Mouse (Mus musculus) embryonic facial prominence, embryonic 12.5 days (tissue): Measurements from ENCODE around the gene Prcp. TPM values are rescaled to one million over a fixed set of nuclear protein-coding genes. Genes with fewer than 3 reads are reported as not detected.
A peak's percentile ranks its signal among the peaks of the same experiment; 100 is the strongest.

Experiments
- ATAC-seq: fragments of 200-750 bp; cut with Nextera tagmentation; 2 replicates; pipeline ENCODE4 v1.8.0; 2017; ENCODE audit not compliant: insufficient number of reproducible peaks, insufficient read depth, low FRiP score, low TSS enrichment
- H3K27ac ChIP-seq: fragments of 300-500 bp; sonication (generic); 2 replicates; pipeline ENCODE4 v1.5.1; 2016; ENCODE audit warnings: mild to moderate bottlenecking
- H3K27me3 ChIP-seq: fragments of 300-500 bp; sonication (generic); 2 replicates; pipeline ENCODE4 v1.6.1; 2016; ENCODE audit warnings: mild to moderate bottlenecking, moderate library complexity
- H3K36me3 ChIP-seq: fragments of 300-500 bp; sonication (generic); 2 replicates; pipeline ENCODE4 v1.6.1; 2016; ENCODE audit warnings: mild to moderate bottlenecking
- H3K4me1 ChIP-seq: fragments of 300-500 bp; sonication (generic); 2 replicates; pipeline ENCODE4 v1.6.1; 2016
- H3K4me2 ChIP-seq: fragments of 300-500 bp; sonication (generic); replicated peaks from 2 replicates; pipeline ENCODE4 v1.6.1; 2016; ENCODE audit warnings: mild to moderate bottlenecking, moderate library complexity
- H3K4me3 ChIP-seq: fragments of 300-500 bp; sonication (generic); 2 replicates; pipeline ENCODE4 v1.5.1; 2016; ENCODE audit warnings: mild to moderate bottlenecking
- H3K9ac ChIP-seq: fragments of 300-500 bp; sonication (generic); 2 replicates; pipeline ENCODE4 v1.6.1; 2016; ENCODE audit warnings: mild to moderate bottlenecking, moderate library complexity
- H3K9me3 ChIP-seq: fragments of 300-500 bp; sonication (generic); 2 replicates; pipeline ENCODE4 v1.6.1; 2016; ENCODE audit warnings: mild to moderate bottlenecking, moderate library complexity
- WGBS: fragments of 180-500 bp; shearing (Covaris S2); methylation state at CpG from one replicate; pipeline ENCODE4 v1.1.7; 2016; 5-methylcytosine and 5-hydroxymethylcytosine counted together
- polyA plus RNA-seq: library from polyadenylated mRNA; unstranded; fragments of >200 nt; fragmentation: Nextera tagmentation; extraction: Ambion mirVana; gene quantifications from 2 replicates; pipeline ENCODE4 v1.2.1, GENCODE M21; 2016

The Prcp gene
- polyA plus RNA-seq: 26.1 and 26.3 TPM in 2 replicates

DNA sequence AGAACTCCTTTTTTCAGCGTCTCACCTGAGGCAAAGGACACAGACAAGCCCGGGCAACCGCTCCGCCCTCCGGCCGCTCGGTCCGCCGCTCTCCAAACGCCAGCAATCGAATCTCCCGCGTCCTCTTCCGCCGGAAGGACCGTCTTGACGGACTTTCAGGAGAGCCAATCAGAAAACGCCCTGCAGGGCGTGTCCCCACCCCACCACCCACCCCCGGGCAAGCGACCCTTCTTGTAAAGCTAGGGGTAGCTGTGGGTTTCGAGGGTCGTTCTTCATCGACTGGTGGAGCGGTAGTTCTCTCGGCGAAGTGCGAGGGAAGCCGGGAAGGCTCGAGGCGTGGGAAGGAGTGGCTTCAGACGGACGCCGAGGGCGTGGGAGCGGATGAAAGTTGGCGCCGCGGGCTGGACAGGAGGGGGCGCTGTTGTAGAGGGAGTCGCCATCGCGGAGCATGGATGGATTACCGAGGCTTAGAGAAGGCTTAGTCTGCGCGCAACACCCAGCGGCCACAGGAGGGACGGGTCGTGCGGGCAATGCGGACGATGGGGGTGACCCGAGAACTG is at the start of gene Prcp, which contains the start of gene Ddias:
Prcp (plus strand) TSS at position 355 of the 560 bp plus-strand sequence.
Ddias (minus strand) TSS at position 132 of the 560 bp plus-strand sequence.
- WGBS: under 1% methylated on average over 53 of the region's 53 CpGs
- peaks cover 12% of the 10 kb centered on the region for H3K4me1 ChIP-seq
- H3K4me2 ChIP-seq: peak within 1 kb of the TSS; percentile 58
- peak; percentile 83 for ATAC-seq
- H3K9me3 ChIP-seq: no peaks in the 10 kb centered on the region
- H3K27me3 ChIP-seq: no peaks in the 10 kb centered on the region
- peak within 1 kb of the TSS; percentile 98 for H3K27ac ChIP-seq
- H3K4me3 ChIP-seq: peak within 1 kb of the TSS; percentile 60
- peak within 1 kb of the TSS; percentile 65 for H3K9ac ChIP-seq
- no peaks in the 10 kb centered on the region for H3K36me3 ChIP-seq

- Histone ChIP-seq H3K4me1 (peaks cover 16% of the 10 kb centered on the region), H3K36me3 (no peaks in the 10 kb centered on the region), H3K9ac (no peak overlapping the region), H3K4me2 (no peak overlapping the region), H3K4me3 (no peak overlapping the region), H3K9me3 (no peaks in the 10 kb centered on the region), H3K27me3 (no peaks in the 10 kb centered on the region), H3K27ac (no peak overlapping the region)
- ATAC-seq: no peak
- WGBS: 83% methylated on average over 3 of the region's 3 CpGs
These were observed 48.0 kb upstream of the Prcp start for GRCm38 (mm10) chr7:92826248-92826647.

- peaks cover under 1% of the 10 kb centered on the region; the same call in 1 of the 2 replicates for H3K4me1 ChIP-seq
- 42% methylated on average over 3 of the region's 3 CpGs for WGBS
- H3K27ac ChIP-seq: no peak overlapping the region
- no peaks in the 10 kb centered on the region for H3K27me3 ChIP-seq
- H3K36me3 ChIP-seq: no peaks in the 10 kb centered on the region; the same call in 1 of the 2 replicates
- no peaks in the 10 kb centered on the region for H3K9me3 ChIP-seq
- no peak overlapping the region for H3K9ac ChIP-seq
- H3K4me2 ChIP-seq: no peak overlapping the region
- no peak overlapping the region for H3K4me3 ChIP-seq
- no peak for ATAC-seq
These were observed 46.3 kb upstream of the Prcp start for GRCm38 (mm10) chr7:92827981-92828380.

DNA sequence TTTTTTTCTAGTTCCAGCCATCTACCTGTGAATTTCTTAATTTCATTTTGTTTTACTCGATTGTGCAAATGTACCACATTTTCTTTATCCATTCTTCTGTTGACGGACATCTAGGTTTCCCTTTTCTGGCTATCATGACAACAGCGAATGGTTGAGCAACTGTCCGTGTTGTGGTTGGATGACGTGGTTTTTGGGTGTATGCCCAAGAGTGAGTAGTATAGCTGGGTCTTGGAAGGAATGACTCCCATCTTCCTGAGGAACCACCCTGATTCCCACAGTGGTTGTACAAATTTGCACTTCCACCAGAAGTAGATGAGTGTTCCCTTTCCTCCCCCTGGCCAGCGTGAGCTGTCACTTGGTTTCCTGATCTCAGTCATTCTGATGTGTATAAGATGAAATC is 41.9 kb upstream of the Prcp start:
- no peaks in the 10 kb centered on the region for H3K27me3 ChIP-seq

GRCm38 (mm10) chr7:92834391-92834790 is 39.9 kb upstream of the Prcp start:
- Histone ChIP-seq H3K4me1 (no peaks in the 10 kb centered on the region), H3K36me3 (peaks cover 3% of the 10 kb centered on the region; the same call in 1 of the 2 replicates), H3K4me2 (no peak overlapping the region), H3K4me3 (no peak overlapping the region), H3K27me3 (no peaks in the 10 kb centered on the region), H3K9me3 (no peaks in the 10 kb centered on the region), H3K27ac (no peak overlapping the region), H3K9ac (no peak overlapping the region)
- WGBS: 83% methylated on average over 2 of the region's 2 CpGs
- ATAC-seq: no peak

More for the DNA sequence above, 41.9 kb upstream of the Prcp start:
- 90% methylated on average over 6 of the region's 6 CpGs for WGBS
- no peaks in the 10 kb centered on the region for H3K4me1 ChIP-seq
- H3K36me3 ChIP-seq: peaks cover 3% of the 10 kb centered on the region; the same call in 1 of the 2 replicates
- no peak overlapping the region for H3K9ac ChIP-seq
- no peak for ATAC-seq
- no peak overlapping the region for H3K4me3 ChIP-seq
- H3K4me2 ChIP-seq: no peak overlapping the region
- no peaks in the 10 kb centered on the region for H3K9me3 ChIP-seq
- H3K27ac ChIP-seq: no peak overlapping the region

GRCm38 (mm10) chr7:92836447-92836846 is 37.8 kb upstream of the Prcp start:
- Histone ChIP-seq H3K9me3 (no peaks in the 10 kb centered on the region), H3K4me3 (no peak overlapping the region), H3K4me1 (no peaks in the 10 kb centered on the region), H3K9ac (no peak overlapping the region), H3K27me3 (no peaks in the 10 kb centered on the region), H3K4me2 (no peak overlapping the region), H3K27ac (no peak overlapping the region), H3K36me3 (peaks cover 3% of the 10 kb centered on the region; the same call in 1 of the 2 replicates)
- no peak for ATAC-seq
- 81% methylated on average over 3 of the region's 3 CpGs for WGBS

- H3K4me1 ChIP-seq: no peaks in the 10 kb centered on the region
- H3K27ac ChIP-seq: no peak overlapping the region
- no peak overlapping the region for H3K4me2 ChIP-seq
- H3K27me3 ChIP-seq: no peaks in the 10 kb centered on the region
- WGBS: 85% methylated on average over 11 of the region's 11 CpGs
- H3K36me3 ChIP-seq: peaks cover 3% of the 10 kb centered on the region; the same call in 1 of the 2 replicates
- no peaks in the 10 kb centered on the region for H3K9me3 ChIP-seq
- H3K9ac ChIP-seq: no peak overlapping the region
- no peak for ATAC-seq
- no peak overlapping the region for H3K4me3 ChIP-seq
These were observed 37.0 kb upstream of the Prcp start for GRCm38 (mm10) chr7:92837226-92837625.

GRCm38 (mm10) chr7:92837907-92838306 is 36.4 kb upstream of the Prcp start:
- no peaks in the 10 kb centered on the region for H3K9me3 ChIP-seq
- WGBS: 67% methylated on average over 3 of the region's 3 CpGs
- no peak for ATAC-seq
- no peak overlapping the region for H3K9ac ChIP-seq
- H3K27me3 ChIP-seq: no peaks in the 10 kb centered on the region
- no peaks in the 10 kb centered on the region for H3K4me1 ChIP-seq
- H3K36me3 ChIP-seq: peaks cover 3% of the 10 kb centered on the region; the same call in 1 of the 2 replicates
- no peak overlapping the region for H3K4me3 ChIP-seq
- H3K4me2 ChIP-seq: no peak overlapping the region
- H3K27ac ChIP-seq: no peak overlapping the region

GRCm38 (mm10) chr7:92842254-92842653 is 32.0 kb upstream of the Prcp start:
- 76% methylated on average over 2 of the region's 2 CpGs for WGBS
- H3K27me3 ChIP-seq: no peaks in the 10 kb centered on the region
- H3K9ac ChIP-seq: no peak overlapping the region
- H3K4me2 ChIP-seq: no peak overlapping the region
- H3K4me1 ChIP-seq: no peaks in the 10 kb centered on the region
- no peak for ATAC-seq
- no peak overlapping the region for H3K27ac ChIP-seq
- H3K4me3 ChIP-seq: no peak overlapping the region
- H3K36me3 ChIP-seq: no peaks in the 10 kb centered on the region
- H3K9me3 ChIP-seq: no peaks in the 10 kb centered on the region

DNA sequence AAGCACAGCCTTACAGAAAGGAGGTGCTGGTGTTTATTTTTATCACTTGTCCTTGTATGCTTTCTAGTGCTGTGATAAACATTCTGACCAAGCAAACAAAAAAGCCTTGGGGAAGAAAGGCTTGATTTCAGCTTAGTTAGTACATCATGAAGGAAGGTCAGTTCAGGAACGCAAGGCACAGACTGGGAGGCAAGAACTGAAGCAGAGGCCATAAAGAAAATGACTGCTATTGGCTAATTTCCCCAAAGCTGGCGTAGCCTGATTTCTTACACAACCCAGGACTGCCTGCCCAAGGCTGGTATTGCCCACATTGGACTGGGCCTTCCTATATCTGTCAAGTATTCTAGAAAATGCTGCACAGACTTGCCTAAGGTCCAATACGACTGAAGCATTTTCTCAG is 26.0 kb upstream of the Prcp start:
- H3K4me3 ChIP-seq: no peak overlapping the region
- no peak overlapping the region for H3K27ac ChIP-seq
- H3K4me1 ChIP-seq: no peaks in the 10 kb centered on the region
- ATAC-seq: no peak
- H3K4me2 ChIP-seq: no peak overlapping the region
- no peak overlapping the region for H3K9ac ChIP-seq
- no peaks in the 10 kb centered on the region for H3K36me3 ChIP-seq
- 86% methylated on average over 3 of the region's 3 CpGs for WGBS
- no peaks in the 10 kb centered on the region for H3K9me3 ChIP-seq
- no peaks in the 10 kb centered on the region for H3K27me3 ChIP-seq

DNA sequence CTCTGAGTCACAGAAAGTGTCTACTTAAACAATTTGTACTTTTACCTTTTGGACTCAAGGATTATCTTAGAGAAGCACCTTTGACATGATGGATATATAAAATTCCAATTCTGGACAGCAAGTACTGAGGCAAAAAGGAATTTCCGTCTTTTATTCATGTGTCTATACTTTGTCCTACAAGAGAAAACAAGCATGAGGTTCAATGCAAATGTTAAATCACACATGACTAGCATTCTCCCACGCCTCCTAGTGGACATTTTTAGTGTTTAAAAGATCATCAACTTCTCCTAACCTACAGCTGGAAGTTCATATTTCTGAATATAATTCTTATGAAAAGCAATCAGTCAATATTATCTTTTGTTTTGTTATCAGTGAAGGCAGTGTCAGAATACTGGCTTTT is 7.7 kb upstream of the Prcp start:
- no peaks in the 10 kb centered on the region for H3K36me3 ChIP-seq
- H3K27ac ChIP-seq: no peak overlapping the region
- no peaks in the 10 kb centered on the region for H3K27me3 ChIP-seq
- H3K9ac ChIP-seq: no peak overlapping the region
- H3K9me3 ChIP-seq: no peaks in the 10 kb centered on the region
- ATAC-seq: no peak
- no peak overlapping the region for H3K4me2 ChIP-seq
- H3K4me1 ChIP-seq: no peaks in the 10 kb centered on the region
- no peak overlapping the region for H3K4me3 ChIP-seq
- WGBS: 29% methylated on average over 2 of the region's 2 CpGs

GRCm38 (mm10) chr7:92870161-92870560 is 4.1 kb upstream of the Prcp start:
- no peak overlapping the region for H3K4me3 ChIP-seq

More at GRCm38 (mm10) chr7:92870161-92870560, 4.1 kb upstream of the Prcp start:
- no peak overlapping the region for H3K27ac ChIP-seq
- no peaks in the 10 kb centered on the region for H3K9me3 ChIP-seq
- no peak overlapping the region for H3K9ac ChIP-seq
- H3K27me3 ChIP-seq: no peaks in the 10 kb centered on the region
- peaks cover 5% of the 10 kb centered on the region for H3K4me1 ChIP-seq
- ATAC-seq: no peak
- WGBS: 84% methylated on average over 3 of the region's 3 CpGs
- H3K36me3 ChIP-seq: no peaks in the 10 kb centered on the region
- no peak overlapping the region for H3K4me2 ChIP-seq
